Mouse (Mus musculus) embryo, embryonic 11 days (tissue): ENCODE data around the gene BC051142.

Experiments
- DNase-seq: peaks from one replicate; pipeline ENCODE4 v3.0.0-alpha.2; 2015

The BC051142 gene

GRCm38 (mm10) chr17:34398711-34399393 lies at the start of gene BC051142:
Gene BC051142 (plus strand): TSS chr17:34398820.
- peak; percentile 88 for DNase-seq

DNA sequence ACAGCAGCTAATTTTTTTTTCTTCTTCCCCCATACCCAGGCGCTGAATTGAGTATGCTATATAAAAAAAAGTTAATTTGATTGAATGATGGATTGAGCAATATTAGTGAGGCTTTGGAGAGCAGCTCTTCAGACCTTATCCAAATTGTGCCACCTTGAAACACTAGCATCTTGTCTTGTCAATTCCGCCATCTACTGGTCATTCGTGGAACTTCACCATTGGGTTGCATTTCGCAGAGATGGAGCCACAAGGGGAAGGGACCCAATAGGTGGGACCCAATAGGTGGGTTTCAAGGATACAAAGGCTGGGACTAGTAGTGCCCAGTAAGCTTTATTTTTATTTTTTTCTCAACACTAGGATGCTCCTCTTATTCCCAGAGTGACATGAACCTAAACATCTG lies 49.2 kb upstream of the BC051142 start:
- DNase-seq, result peak; percentile 83

- DNase-seq, result no peak
These were observed 44.1 kb upstream of the BC051142 start, which contains the start of gene Btnl2 for GRCm38 (mm10) chr17:34354539-34354938. Gene Btnl2 (plus strand): TSS chr17:34354822.

DNA sequence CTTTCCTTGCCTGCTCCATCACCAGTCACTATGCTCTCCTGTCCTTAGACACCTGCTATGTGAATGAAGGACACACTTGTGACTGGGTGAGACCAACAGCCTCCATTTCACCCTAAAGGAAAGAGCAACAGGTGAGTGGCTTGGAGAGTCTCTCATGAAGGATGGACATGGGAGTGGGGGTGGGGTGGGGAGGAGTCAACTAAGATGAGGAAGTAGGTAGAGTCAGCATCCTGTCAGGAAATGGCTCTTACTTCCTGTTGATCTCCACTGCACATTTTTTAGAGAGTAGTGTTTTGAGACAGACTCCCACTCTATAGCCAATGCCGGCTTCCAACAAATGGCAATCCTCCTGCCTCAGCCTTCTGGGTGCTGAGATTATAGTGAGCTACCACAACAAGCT lies 43.7 kb upstream of the BC051142 start:
- no peak for DNase-seq

GRCm38 (mm10) chr17:34362954-34363546 lies 35.6 kb upstream of the BC051142 start:
- DNase-seq, result no peak

DNA sequence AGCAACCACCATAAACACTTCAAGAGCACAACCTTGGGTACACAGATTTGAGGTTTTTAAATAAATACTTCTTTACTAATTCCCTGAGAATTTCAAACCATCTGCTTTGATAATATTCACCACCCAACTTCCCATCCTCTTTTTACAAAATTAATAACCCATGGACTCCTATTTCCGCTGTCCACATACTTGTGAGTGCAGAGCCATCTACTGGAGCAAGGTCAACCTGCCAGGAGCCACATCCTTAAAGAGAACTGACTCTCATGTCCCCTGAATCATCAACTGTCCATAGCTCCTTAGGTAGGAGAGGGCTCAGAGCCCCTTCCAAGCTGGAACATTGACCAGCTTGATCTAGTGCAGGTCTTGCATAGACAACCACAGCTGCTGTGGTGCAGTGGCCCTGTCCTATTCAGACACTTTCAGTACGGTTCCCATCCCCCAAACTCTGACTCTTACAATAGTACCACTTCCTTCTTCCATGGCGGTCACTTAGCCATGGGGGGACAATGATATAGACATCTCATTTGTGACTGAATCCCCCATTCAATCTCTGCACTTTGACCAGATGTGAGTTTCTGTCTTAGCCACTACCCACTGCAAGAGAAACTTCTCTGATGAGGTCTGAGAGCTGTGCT lies 34.8 kb upstream of the BC051142 start:
- no peak for DNase-seq

DNA sequence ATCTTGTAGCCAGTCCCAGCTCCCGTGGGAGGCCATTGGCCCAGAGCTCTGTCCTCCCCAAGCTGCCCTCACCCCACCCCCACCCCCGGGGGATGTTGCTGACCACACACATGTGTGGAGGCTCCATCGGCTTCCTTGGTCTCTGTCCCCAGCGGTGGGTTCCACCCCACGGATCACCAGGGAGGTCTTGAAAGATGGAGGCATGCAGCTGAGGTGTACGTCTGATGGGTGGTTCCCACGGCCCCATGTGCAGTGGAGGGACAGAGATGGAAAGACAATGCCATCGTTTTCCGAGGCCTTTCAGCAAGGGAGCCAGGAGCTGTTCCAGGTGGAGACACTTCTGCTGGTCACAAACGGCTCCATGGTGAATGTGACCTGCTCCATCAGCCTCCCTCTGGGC lies 33.6 kb upstream of the BC051142 start:
- no peak for DNase-seq

- DNase-seq, result no peak
These were observed 28.1 kb upstream of the BC051142 start for GRCm38 (mm10) chr17:34370563-34370962.

DNA sequence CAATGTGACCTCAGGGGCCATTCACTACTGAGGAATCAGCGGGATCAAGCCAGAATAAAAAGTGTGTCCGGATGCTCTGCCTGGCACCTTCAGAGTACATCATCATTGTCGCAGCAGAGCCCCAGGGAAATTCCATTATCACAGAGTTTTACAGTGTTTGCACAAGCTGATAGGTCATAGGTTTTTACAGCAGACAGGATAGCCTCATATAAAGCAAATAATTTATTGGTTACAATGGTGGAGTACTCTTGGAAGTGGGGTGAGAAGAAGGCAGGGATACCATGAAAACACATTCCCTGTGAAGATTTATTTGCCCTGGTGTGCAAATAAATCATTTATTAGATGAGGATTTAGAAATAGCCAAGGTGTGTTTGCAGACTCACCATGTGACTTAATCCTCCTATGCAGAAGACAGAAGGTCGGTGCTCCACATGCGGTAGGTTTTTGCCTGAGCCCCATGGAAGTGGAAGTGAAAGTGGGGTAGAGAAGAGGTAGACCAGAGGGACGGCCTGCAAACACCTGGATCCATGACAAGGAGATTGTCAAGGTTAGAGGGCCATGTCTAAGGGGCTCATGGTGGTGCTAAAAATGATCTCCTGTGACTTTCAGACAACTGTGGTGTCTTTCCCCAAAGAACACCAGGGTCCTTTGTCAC lies 25.4 kb upstream of the BC051142 start:
- no peak for DNase-seq

DNA sequence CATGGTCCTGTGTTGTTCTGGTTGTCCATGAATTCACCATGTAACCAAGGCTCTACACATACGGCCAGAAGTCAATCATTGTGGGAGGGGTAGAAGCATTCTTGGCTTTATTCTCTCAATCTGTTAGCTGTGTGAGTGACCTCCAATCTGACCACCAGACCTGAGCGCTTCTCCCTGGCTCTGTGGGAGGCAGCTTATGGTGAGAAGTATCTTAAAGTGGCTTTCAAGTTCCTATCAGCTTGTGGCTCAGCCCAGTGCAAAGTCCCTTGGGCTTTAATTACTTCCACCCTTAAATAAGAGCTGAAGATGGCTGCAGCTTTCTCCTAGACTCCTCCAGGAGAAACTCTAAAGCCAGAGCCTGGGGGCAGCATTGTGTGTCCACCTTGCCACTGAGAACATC lies 21.8 kb upstream of the BC051142 start, which contains the start of gene Btnl1:
Gene Btnl1 (plus strand): TSS at position 286 of the 400 bp plus-strand sequence.
- DNase-seq, result no peak

DNA sequence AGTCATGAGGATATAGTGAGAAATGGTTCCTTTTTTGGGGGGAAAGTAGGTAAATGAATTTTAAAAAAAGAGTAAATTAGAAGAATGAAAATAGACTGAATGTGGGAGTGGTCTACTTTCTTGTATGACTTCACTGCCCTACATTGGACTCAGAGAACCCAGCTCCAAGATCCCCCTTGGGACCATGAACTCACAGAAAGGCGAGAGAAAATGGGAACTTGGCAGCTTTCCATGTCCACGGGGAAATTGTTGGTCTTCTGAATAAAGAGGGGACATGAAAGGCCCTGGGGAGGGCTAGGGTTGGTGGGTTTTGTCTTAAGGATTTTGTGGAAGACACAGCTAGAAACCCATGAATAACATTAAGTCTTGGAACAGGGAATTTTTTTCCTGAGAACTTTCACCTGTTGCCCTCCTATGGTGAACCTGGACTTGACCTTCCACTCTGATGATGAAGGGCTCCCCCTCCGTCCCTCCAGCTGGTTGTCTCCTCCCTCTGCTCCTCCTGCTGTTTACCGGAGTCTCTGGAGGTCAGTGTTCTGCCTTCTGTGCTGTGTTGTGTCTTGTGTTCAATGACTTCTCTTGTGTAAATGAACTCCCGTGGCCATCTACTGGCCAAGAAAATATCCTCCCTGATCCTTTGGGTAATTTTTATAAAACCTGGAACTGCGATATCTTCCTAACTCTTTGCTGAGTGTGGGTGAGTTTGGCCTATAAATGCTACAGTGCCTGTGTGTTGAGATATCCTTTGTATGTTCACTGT lies 21.0 kb upstream of the BC051142 start:
- DNase-seq, result no peak

GRCm38 (mm10) chr17:34378716-34379115 lies 19.9 kb upstream of the BC051142 start:
- DNase-seq, result no peak

GRCm38 (mm10) chr17:34379451-34379850 lies 19.2 kb upstream of the BC051142 start:
- no peak for DNase-seq

DNA sequence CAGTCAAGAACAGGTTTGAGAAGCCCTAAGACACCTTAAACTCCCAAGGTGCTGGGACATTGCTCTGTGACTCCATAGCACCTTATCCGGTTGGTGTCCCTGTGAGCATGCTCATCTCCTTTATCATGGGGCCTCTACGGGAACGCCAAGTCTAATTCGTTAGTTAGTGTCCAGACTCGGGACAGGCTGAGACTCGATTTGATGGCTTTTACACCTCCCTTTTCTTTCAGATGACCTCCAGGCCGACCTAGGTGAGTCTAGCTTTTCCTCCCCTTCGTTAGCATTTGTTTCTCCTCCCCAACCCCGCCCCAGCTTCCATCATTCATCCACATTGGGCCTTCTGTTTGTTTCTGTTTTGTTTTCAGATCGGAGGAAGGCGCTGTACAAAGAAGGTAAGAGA lies 16.7 kb upstream of the BC051142 start:
- no peak for DNase-seq

DNA sequence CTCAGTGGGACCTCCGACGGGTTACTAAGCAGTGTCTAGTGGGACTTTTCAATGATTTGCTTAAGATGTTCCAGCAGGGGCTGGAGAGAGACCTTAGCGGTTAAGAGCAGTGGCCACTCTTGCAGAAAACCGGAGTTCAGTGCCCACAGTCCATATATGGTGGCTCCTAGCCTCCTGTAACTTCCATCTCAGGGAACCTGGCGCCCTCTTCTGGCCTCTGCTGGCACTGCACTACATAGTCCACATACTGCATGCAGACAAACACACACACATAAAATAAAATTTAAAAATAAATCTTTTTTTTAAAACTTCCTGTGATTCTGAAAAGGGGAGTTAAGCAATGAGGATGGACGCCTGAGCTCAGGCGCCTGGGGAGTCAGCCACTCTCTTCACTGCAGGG lies 15.4 kb upstream of the BC051142 start:
- no peak for DNase-seq

- no peak for DNase-seq
These were observed 13.9 kb upstream of the BC051142 start for GRCm38 (mm10) chr17:34384699-34385098.

GRCm38 (mm10) chr17:34386656-34387055 lies 12.0 kb upstream of the BC051142 start:
- no peak for DNase-seq

- peak; percentile 34 for DNase-seq
These were observed 10.1 kb upstream of the BC051142 start for GRCm38 (mm10) chr17:34388513-34388912.

DNA sequence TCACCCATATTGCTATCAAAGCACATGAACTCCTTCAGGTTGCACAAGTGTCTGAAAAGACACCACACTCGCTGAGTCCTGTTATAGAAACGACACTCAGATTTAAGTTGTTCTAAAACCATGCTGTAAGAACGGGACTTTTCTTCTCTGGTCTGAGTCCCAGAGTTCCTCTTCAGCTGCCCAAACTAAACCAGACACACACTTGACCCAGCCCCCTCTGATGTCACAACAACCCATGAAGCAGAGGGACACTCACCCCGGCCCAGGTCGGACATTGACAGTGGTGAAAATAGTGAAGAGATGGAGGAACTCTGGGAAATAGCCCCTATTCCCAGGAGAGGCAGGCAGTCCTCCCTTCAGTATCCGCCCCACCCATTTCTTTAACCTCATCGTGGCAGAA lies 7.1 kb upstream of the BC051142 start:
- no peak for DNase-seq

DNA sequence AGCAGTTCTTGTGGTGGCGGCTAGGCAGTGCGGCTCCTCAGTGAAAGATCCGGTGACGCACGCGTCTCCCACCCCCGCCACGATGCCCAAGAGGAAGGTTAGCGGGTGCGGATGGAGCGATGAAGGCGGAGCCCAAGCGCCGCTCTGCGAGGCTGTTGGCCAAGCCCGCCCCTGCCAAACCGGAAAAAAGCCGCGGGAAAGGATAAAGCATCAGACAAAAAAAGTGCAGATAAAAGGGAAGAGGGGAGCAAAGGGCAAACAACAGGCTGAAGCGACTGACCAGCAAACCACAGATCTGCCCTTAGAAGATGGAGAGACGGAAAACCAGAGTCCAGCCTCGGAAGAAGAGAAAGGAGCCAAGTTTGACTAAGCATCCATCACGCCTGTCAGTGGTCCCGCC lies 6.3 kb upstream of the BC051142 start:
- peak; percentile 79 for DNase-seq

DNA sequence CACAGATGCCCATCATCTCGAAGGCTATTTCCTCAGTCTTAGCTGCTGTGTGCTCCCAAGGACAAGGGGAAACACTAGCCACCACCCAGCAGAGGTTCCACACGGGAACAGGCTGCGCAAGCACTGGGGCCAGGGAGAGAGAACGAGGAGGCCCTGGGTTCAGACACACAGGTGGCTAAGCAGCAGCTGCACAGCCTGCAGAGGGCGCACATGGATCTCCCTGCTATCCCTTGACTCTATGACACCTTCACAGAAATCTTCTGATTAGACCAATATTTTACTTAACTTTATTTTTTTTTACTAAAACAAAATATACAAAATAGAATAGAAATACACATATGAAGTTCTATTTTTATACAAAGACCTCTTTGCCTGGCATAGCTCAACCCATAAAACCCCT lies 1.3 kb upstream of the BC051142 start:
- no peak for DNase-seq

DNA sequence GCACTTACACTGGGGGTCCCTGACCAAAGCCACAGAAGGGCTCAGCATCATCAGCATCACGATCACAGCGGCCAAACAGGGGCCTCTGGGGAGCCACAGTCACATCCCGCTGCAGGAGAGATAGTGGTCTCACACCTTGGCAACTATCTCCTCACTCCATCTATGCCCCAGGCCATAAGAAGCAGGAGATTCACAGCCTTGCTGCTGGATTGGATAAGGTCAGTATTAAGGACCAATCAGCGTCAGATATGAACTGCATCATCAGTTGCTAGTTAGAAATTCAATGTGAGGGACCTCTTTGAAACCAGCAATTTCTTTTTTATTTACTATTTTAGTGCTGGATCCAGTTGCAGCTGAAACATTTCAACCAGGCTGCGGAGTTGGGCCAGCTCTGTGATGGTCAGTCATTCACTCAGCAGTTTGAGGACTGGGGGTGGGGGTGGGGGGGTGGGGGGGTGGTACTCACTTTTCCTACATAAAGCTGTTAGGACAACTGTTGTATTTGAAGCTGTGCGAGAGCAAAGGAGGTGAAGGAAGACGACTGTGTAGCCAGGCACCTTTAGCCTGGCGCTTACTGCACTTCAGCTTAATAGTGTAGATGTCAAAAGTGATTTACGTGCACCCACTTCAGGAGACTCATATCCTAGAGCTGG lies 436 bp upstream of the BC051142 start:
- peak; percentile 77 for DNase-seq

DNA sequence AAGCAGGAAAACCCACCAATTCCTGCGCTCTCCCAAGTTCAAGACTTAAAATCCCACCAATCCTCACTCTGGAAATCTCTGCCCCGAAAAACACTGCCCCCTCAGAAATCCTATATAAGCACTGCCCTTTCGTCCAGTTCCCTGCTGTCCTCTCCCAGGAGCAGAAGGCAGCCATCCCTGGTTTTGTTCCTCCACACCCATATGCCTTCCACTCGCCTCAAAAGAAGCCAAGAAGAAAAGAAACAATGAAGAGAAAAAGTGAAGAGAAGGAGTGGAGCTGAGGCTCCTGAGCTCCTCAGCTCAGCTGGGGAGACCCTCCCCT lies 735 bp downstream of the BC051142 start:
- no peak for DNase-seq
